Mouse (Mus musculus) left cerebral cortex, postnatal 25 days (tissue): ENCODE measurements at regions not wholly inside any gene's neighbourhood (a gene's known extent, or its start where the extent isn't known, plus 50 kb on each side); places are given as distances from the start of the nearest gene placed in this dataset.

ENCODE experiments used
- DNase-seq, 2 experiments: peaks; one replicate each; pipeline ENCODE4 v3.0.0; 2022; ENCODE audit warnings: low spot score in 2 of 2, mixed read lengths in 1 of 2
- intact Hi-C: fragments of 180-260 bp; cut with DNase I; formaldehyde crosslinking; loops from one replicate; pipeline ENCODE4 v1.15.1; 2025

- intact Hi-C loops = loop anchor here (1.0 kb wide), 1 partner anchor 39 kb away; no protein-coding TSS in a partner anchor
- peak; percentile 77 to 93 for DNase-seq
Measured at GRCm38 (mm10) chr9:122610918-122611317, 136.2 kb upstream of the Topaz1 start.

- intact Hi-C loops = loop anchor here (2.0 kb wide), 1 partner anchor 72 kb away; no protein-coding TSS in a partner anchor
- no peak for DNase-seq
Measured at GRCm38 (mm10) chr9:122614579-122615252, 132.4 kb upstream of the Topaz1 start.

GRCm38 (mm10) chr9:122615351-122615750 is 131.8 kb upstream of the Topaz1 start:
- intact Hi-C loops = loop anchor here (2.0 kb wide), 1 partner anchor 71 kb away; no protein-coding TSS in a partner anchor
- no peak for DNase-seq

GRCm38 (mm10) chr9:122617793-122618192 is 129.4 kb upstream of the Topaz1 start:
- intact Hi-C loops = no loop called here
- no peak for DNase-seq

- DNase-seq = no peak
- intact Hi-C loops = no loop called here
Measured at GRCm38 (mm10) chr9:122625081-122625480, 122.1 kb upstream of the Topaz1 start.

- DNase-seq = no peak
- intact Hi-C loops = no loop called here
Measured at GRCm38 (mm10) chr9:122626346-122626745, 120.8 kb upstream of the Topaz1 start.

- peak; percentile 71 to 92 for DNase-seq
- intact Hi-C loops = no loop called here
Measured at GRCm38 (mm10) chr9:122629171-122629904, 117.8 kb upstream of the Topaz1 start.

GRCm38 (mm10) chr9:122631793-122632192 is 115.4 kb upstream of the Topaz1 start:
- DNase-seq = no peak
- intact Hi-C loops = no loop called here

GRCm38 (mm10) chr9:122633484-122633883 is 113.7 kb upstream of the Topaz1 start:
- DNase-seq = peak in 1 of 2 experiments; percentile 58
- intact Hi-C loops = no loop called here

GRCm38 (mm10) chr9:122635138-122635964 is 111.8 kb upstream of the Topaz1 start:
- DNase-seq = peak in 1 of 2 experiments; percentile 61

GRCm38 (mm10) chr9:122637591-122637990 is 109.6 kb upstream of the Topaz1 start:
- DNase-seq = no peak
- intact Hi-C loops = no loop called here

More at GRCm38 (mm10) chr9:122635138-122635964, 111.8 kb upstream of the Topaz1 start:
- intact Hi-C loops = no loop called here

GRCm38 (mm10) chr9:122639239-122639638 is 107.9 kb upstream of the Topaz1 start:
- intact Hi-C loops = no loop called here
- DNase-seq = no peak

GRCm38 (mm10) chr9:122642913-122643312 is 104.2 kb upstream of the Topaz1 start:
- DNase-seq = peak in 1 of 2 experiments; percentile 73
- intact Hi-C loops = no loop called here

- DNase-seq = no peak
- intact Hi-C loops = no loop called here
Measured at GRCm38 (mm10) chr9:122645569-122645968, 101.6 kb upstream of the Topaz1 start.

- intact Hi-C loops = no loop called here
- DNase-seq = peak in 1 of 2 experiments; percentile 61
Measured at GRCm38 (mm10) chr9:122650862-122651261, 96.3 kb upstream of the Topaz1 start.

GRCm38 (mm10) chr9:122655583-122655982 is 91.6 kb upstream of the Topaz1 start:
- DNase-seq = no peak

GRCm38 (mm10) chr9:122660050-122660449 is 87.1 kb upstream of the Topaz1 start:
- peak in 1 of 2 experiments; percentile 31 for DNase-seq
- intact Hi-C loops = no loop called here

More at GRCm38 (mm10) chr9:122655583-122655982, 91.6 kb upstream of the Topaz1 start:
- intact Hi-C loops = no loop called here

- intact Hi-C loops = no loop called here
- DNase-seq = no peak
Measured at GRCm38 (mm10) chr9:122666978-122667645, 80.0 kb upstream of the Topaz1 start.

- intact Hi-C loops = no loop called here
- DNase-seq = no peak
Measured at GRCm38 (mm10) chr9:122667646-122667981, 79.5 kb upstream of the Topaz1 start.
